29 mouse cellular contexts compared by ENCODE assay signal in genomic region chr5:99215207-99216157, GRCm38 (mm10).
A peak's percentile ranks its signal among the peaks of the same experiment; 100 is the strongest.
DNase-seq lines count a peak whose midpoint lies in the region; ATAC-seq and TF ChIP-seq lines count a peak whose summit lies in the region.
"Had no signal": no experiment of that assay in that cellular context is flagged by ENCODE, and none has a peak within 500 bp of the region (broad histone marks: within the 10 kb centered on the region; RNA-seq: fewer than 3 reads in every experiment).

No protein-coding gene starts in this region.

- H3K27ac ChIP-seq in forebrain, embryonic 16.5 days (ENCODE audit: low read length) = peak overlapping the region; percentile 13; the same call in 1 of the 2 replicates
- no peak overlapping the region for H3K27ac ChIP-seq in kidney, adult 2 months (ENCODE audit: insufficient read depth, low read depth, low read length)
- H3K27ac ChIP-seq: embryonic facial prominence, embryonic 13.5 days; heart, embryonic 13.5 days; hindbrain, embryonic 13.5 days; kidney, postnatal 0 days; limb, embryonic 13.5 days; liver, embryonic 12.5 days had no signal

- peaks cover 9% of the 10 kb centered on the region; the same call in 1 of the 2 replicates for H3K4me1 ChIP-seq in forebrain, embryonic 16.5 days (replicated peaks; ENCODE audit: control insufficient read depth, insufficient read depth, low read length)
- H3K4me1 ChIP-seq in kidney, adult 2 months (ENCODE audit: control insufficient read depth, insufficient read depth, low read length) = no peaks in the 10 kb centered on the region
- H3K4me1 ChIP-seq: heart, embryonic 13.5 days; liver, embryonic 12.5 days had no signal

- DNase-seq in layer of hippocampus, adult 9-11 months = peak; percentile 23
- no peak for DNase-seq in layer of hippocampus, adult 18-20 months (ENCODE audit: low spot score in 2 of 2)
- peak; percentile 70 for DNase-seq in Muller cell, postnatal 12 days (ENCODE audit: inconsistent ontology term)
- peak; percentile 80 for DNase-seq in brain, embryonic 14.5 days (ENCODE audit: low read depth)
- DNase-seq in lung, adult 18-20 months = no peak
- no peak for DNase-seq in kidney, adult 2 months
- DNase-seq: adrenal gland, adult 2 months; B cell, adult 2 months; cerebellum, adult 18-20 months; cerebellum, postnatal 14 days; embryo, embryonic 11 days; gastrocnemius, postnatal 10 days; kidney, adult 18-20 months; lung, adult 2 months; lung, postnatal 36 days; retina, postnatal 1 day; right cerebral cortex, postnatal 25 days; thymus, postnatal 25 days had no signal

- H3K27me3 ChIP-seq in forebrain, embryonic 16.5 days (replicated peaks; ENCODE audit: control insufficient read depth, insufficient read depth, low read length) = no peaks in the 10 kb centered on the region
- H3K27me3 ChIP-seq in kidney, adult 2 months (replicated peaks; ENCODE audit: control insufficient read depth, insufficient read depth, low read length) = no peaks in the 10 kb centered on the region
- H3K27me3 ChIP-seq: CH12.LX; embryonic facial prominence, embryonic 13.5 days; heart, embryonic 13.5 days; hindbrain, embryonic 13.5 days; limb, embryonic 13.5 days; liver, embryonic 12.5 days had no signal

- 38% methylated on average over 7 of the region's 7 CpGs for WGBS in forebrain, embryonic 16.5 days
- 70% methylated on average over 7 of the region's 7 CpGs for WGBS in kidney, adult 2 months

- no peak for TF ChIP-seq POLR2A in brain, embryonic 14.5 days (IDR thresholded peaks at IDR 0.05; ENCODE audit: borderline replicate concordance, extremely low read depth, insufficient read depth, insufficient read length, poor library complexity, severe bottlenecking)
- no peak for TF ChIP-seq POLR2A in kidney, adult 2 months (IDR thresholded peaks at IDR 0.05; ENCODE audit: low read depth, low read length)

- no peak overlapping the region for H3K4me3 ChIP-seq in forebrain, embryonic 16.5 days (replicated peaks; ENCODE audit: low read length)
- no peak overlapping the region for H3K4me3 ChIP-seq in kidney, adult 2 months (ENCODE audit: insufficient read depth, low read depth, low read length)
- H3K4me3 ChIP-seq: embryonic facial prominence, embryonic 13.5 days; erythroblast, embryonic 14.5 days; heart, embryonic 13.5 days; hindbrain, embryonic 13.5 days; limb, embryonic 13.5 days; liver, embryonic 12.5 days had no signal

- H3K9ac ChIP-seq in forebrain, embryonic 16.5 days (replicated peaks; ENCODE audit: low read depth, low read length) = no peak overlapping the region
- H3K9ac ChIP-seq: embryonic facial prominence, embryonic 13.5 days; heart, embryonic 13.5 days; hindbrain, embryonic 13.5 days; limb, embryonic 13.5 days; liver, embryonic 12.5 days had no signal

- no peak overlapping the region for H3K4me2 ChIP-seq in forebrain, embryonic 16.5 days (ENCODE audit: low read length)
- H3K4me2 ChIP-seq: embryonic facial prominence, embryonic 13.5 days; heart, embryonic 13.5 days; hindbrain, embryonic 13.5 days; limb, embryonic 13.5 days; liver, embryonic 12.5 days had no signal

- H3K36me3 ChIP-seq in forebrain, embryonic 16.5 days (ENCODE audit: control insufficient read depth, insufficient read depth) = peaks cover 25% of the 10 kb centered on the region
- no peaks in the 10 kb centered on the region; the same call in 1 of the 2 replicates for H3K36me3 ChIP-seq in kidney, adult 2 months (ENCODE audit: control insufficient read depth, insufficient read depth, low read length)
- H3K36me3 ChIP-seq: G1E had no signal

- no peaks in the 10 kb centered on the region for H3K9me3 ChIP-seq in forebrain, embryonic 16.5 days (ENCODE audit: control insufficient read depth, low read length)
- H3K9me3 ChIP-seq: embryonic facial prominence, embryonic 13.5 days; heart, embryonic 13.5 days; hindbrain, embryonic 13.5 days; liver, embryonic 12.5 days had no signal

- peak; percentile 54 for ATAC-seq in forebrain, embryonic 16.5 days
- ATAC-seq: inflammation-experienced regulatory T-cells, adult 6 months; liver, embryonic 12.5 days had no signal

- TF ChIP-seq CTCF in brain, embryonic 14.5 days (IDR thresholded peaks at IDR 0.05; ENCODE audit: borderline replicate concordance, extremely low read depth, insufficient read depth, insufficient read length) = no peak
- TF ChIP-seq CTCF in kidney, adult 2 months (conservative IDR thresholded peaks at IDR 0.05; ENCODE audit: insufficient read depth, insufficient read length, low read depth, low read length) = no peak

Comparison
In these comparisons a context has a peak if more than half of its experiments do, and no peak if none do; other contexts are left out.
1. DNase-seq: peak in layer of hippocampus, adult 9-11 months (single experiment), Muller cell, postnatal 12 days (single experiment) and brain, embryonic 14.5 days (single experiment); none in layer of hippocampus, adult 18-20 months (0 of 2), lung, adult 18-20 months (0 of 2) and kidney, adult 2 months (single experiment).